Mouse (Mus musculus) cortical plate, adult 2 months (tissue): ENCODE measurements around the gene Sptssa. TPM values are rescaled to one million over a fixed set of nuclear protein-coding genes. Genes with fewer than 3 reads are reported as not detected.
"Not testable (repeated sequence)": the region's sequence is repeated elsewhere in the genome, so short reads cannot be mapped to it uniquely, and the experiment has no call there.

Experiments used
- H3K27ac ChIP-seq: fragments of 200-500 bp; 2 replicates; pipeline ENCODE4 v1.5.1; 2012; ENCODE audit warnings: low read length, control low read depth, inconsistent platforms; ENCODE audit not compliant: insufficient read depth
- H3K4me1 ChIP-seq: fragments of 200-500 bp; 2 replicates; pipeline ENCODE4 v1.6.1; 2011; ENCODE audit warnings: low read length; ENCODE audit not compliant: control insufficient read depth, insufficient read depth
- H3K4me3 ChIP-seq: fragments of 200-500 bp; 2 replicates; pipeline ENCODE4 v1.5.1; 2011; ENCODE audit warnings: mild to moderate bottlenecking, low read length, control low read depth; ENCODE audit not compliant: insufficient read depth
- CTCF ChIP-seq: fragments of 200-500 bp; IDR thresholded peaks from 2 replicates; pipeline ENCODE4 v1.5.1; 2011; ENCODE audit warnings: mild to moderate bottlenecking, control low read depth, low read length; ENCODE audit not compliant: insufficient read depth; ENCODE audit errors: extremely low read depth
- POLR2A ChIP-seq: fragments of 200-500 bp; IDR thresholded peaks from 2 replicates; pipeline ENCODE4 v1.6.1; 2011; ENCODE audit warnings: mild to moderate bottlenecking, low read length, control low read depth; ENCODE audit not compliant: insufficient read depth; ENCODE audit errors: extremely low read depth
- polyA plus RNA-seq: library from polyadenylated mRNA; depleted of rRNA; stranded (reverse); fragments of >200 nt; gene quantifications from 2 replicates; pipeline ENCODE4 v1.2.3, GENCODE M21; 2012

Sptssa gene
- polyA plus RNA-seq, 1 experiment = 52.8 TPM

- Histone ChIP-seq H3K27ac (no peak overlapping the region), H3K4me1 (no peaks in the 10 kb centered on the region), H3K4me3 (no peak overlapping the region)
- TF ChIP-seq CTCF (peak; percentile 54), POLR2A (no peak)
Observed at GRCm38 (mm10) chr12:54683182-54683581, 26.8 kb upstream of the Sptssa start.

GRCm38 (mm10) chr12:54676709-54677108 is 20.3 kb upstream of the Sptssa start:
- Histone ChIP-seq H3K27ac (no peak overlapping the region), H3K4me1 (no peaks in the 10 kb centered on the region), H3K4me3 (no peak overlapping the region)
- no peak for TF ChIP-seq CTCF
- TF ChIP-seq POLR2A = no peak

GRCm38 (mm10) chr12:54675396-54675795 is 19.0 kb upstream of the Sptssa start:
- H3K4me1 ChIP-seq = no peaks in the 10 kb centered on the region
- H3K27ac ChIP-seq = no peak overlapping the region
- TF ChIP-seq POLR2A = no peak
- TF ChIP-seq CTCF = no peak
- H3K4me3 ChIP-seq = no peak overlapping the region

GRCm38 (mm10) chr12:54671262-54671661 is 14.9 kb upstream of the Sptssa start:
- no peak overlapping the region for H3K4me3 ChIP-seq
- no peak overlapping the region for H3K27ac ChIP-seq
- H3K4me1 ChIP-seq = no peaks in the 10 kb centered on the region
- TF ChIP-seq POLR2A (no peak), CTCF (no peak)

GRCm38 (mm10) chr12:54668141-54668540 is 11.8 kb upstream of the Sptssa start:
- Histone ChIP-seq H3K4me3 (no peak overlapping the region), H3K4me1 (no peaks in the 10 kb centered on the region), H3K27ac (no peak overlapping the region)
- TF ChIP-seq CTCF (no peak), POLR2A (no peak)

- Histone ChIP-seq H3K4me3 (no peak overlapping the region), H3K4me1 (no peaks in the 10 kb centered on the region), H3K27ac (no peak overlapping the region)
- no peak for TF ChIP-seq POLR2A
- no peak for TF ChIP-seq CTCF
Observed at GRCm38 (mm10) chr12:54665526-54665925, 9.2 kb upstream of the Sptssa start.

GRCm38 (mm10) chr12:54661470-54661869 is 5.1 kb upstream of the Sptssa start:
- not testable (repeated sequence) for H3K27ac ChIP-seq, H3K4me3 ChIP-seq, H3K4me1 ChIP-seq

- Histone ChIP-seq H3K4me3 (no peak overlapping the region), H3K4me1 (no peaks in the 10 kb centered on the region), H3K27ac (no peak overlapping the region)
- TF ChIP-seq POLR2A = no peak
- TF ChIP-seq CTCF = no peak
Observed at GRCm38 (mm10) chr12:54659901-54660300, 3.5 kb upstream of the Sptssa start.

GRCm38 (mm10) chr12:54658425-54659092 is 2.2 kb upstream of the Sptssa start:
- TF ChIP-seq CTCF = no peak
- TF ChIP-seq POLR2A = no peak
- H3K4me3 ChIP-seq = no peak overlapping the region
- H3K4me1 ChIP-seq = no peaks in the 10 kb centered on the region; the same call in 1 of the 2 replicates
- no peak overlapping the region for H3K27ac ChIP-seq

- H3K27ac ChIP-seq = no peak overlapping the region
- no peaks in the 10 kb centered on the region; the same call in 1 of the 2 replicates for H3K4me1 ChIP-seq
- H3K4me3 ChIP-seq = no peak overlapping the region
- TF ChIP-seq CTCF = no peak
- TF ChIP-seq POLR2A = no peak
Observed at GRCm38 (mm10) chr12:54657951-54658350, 1.6 kb upstream of the Sptssa start.
